Mouse (Mus musculus) neural tube, embryonic 12.5 days (tissue): ENCODE data around the gene Pde6h. TPM values are rescaled to one million over a fixed set of nuclear protein-coding genes. Genes with fewer than 3 reads are reported as not detected.

ENCODE experiments used
- ATAC-seq: fragments of 200-750 bp; cut with Nextera tagmentation; 2 replicates; pipeline ENCODE4 v1.8.0; 2017; ENCODE audit warnings: low read depth, mild to moderate bottlenecking, moderate TSS enrichment, moderate library complexity; ENCODE audit not compliant: low FRiP score
- H3K27ac ChIP-seq: fragments of 300-500 bp; sonication (generic); 2 replicates; pipeline ENCODE4 v1.5.1; 2016
- H3K27me3 ChIP-seq: fragments of 300-500 bp; sonication (generic); replicated peaks from 2 replicates; pipeline ENCODE4 v1.6.1; 2016; ENCODE audit warnings: mild to moderate bottlenecking
- H3K36me3 ChIP-seq: fragments of 300-500 bp; sonication (generic); 2 replicates; pipeline ENCODE4 v1.6.1; 2016; ENCODE audit warnings: mild to moderate bottlenecking
- H3K4me1 ChIP-seq: fragments of 300-500 bp; sonication (generic); 2 replicates; pipeline ENCODE4 v1.6.1; 2016
- H3K4me2 ChIP-seq: fragments of 300-500 bp; sonication (generic); replicated peaks from 2 replicates; pipeline ENCODE4 v1.6.1; 2016; ENCODE audit warnings: mild to moderate bottlenecking
- H3K4me3 ChIP-seq: fragments of 300-500 bp; sonication (generic); 2 replicates; pipeline ENCODE4 v1.5.1; 2016
- H3K9ac ChIP-seq: fragments of 300-500 bp; sonication (generic); 2 replicates; pipeline ENCODE4 v1.6.1; 2016; ENCODE audit warnings: mild to moderate bottlenecking
- H3K9me3 ChIP-seq: fragments of 300-500 bp; sonication (generic); 2 replicates; pipeline ENCODE4 v1.6.1; 2016; ENCODE audit warnings: mild to moderate bottlenecking
- WGBS: fragments of 180-500 bp; shearing (Covaris S2); methylation state at CpG from one replicate; pipeline ENCODE4 v1.1.7; 2016; 5-methylcytosine and 5-hydroxymethylcytosine counted together
- polyA plus RNA-seq: library from polyadenylated mRNA; unstranded; fragments of >200 nt; fragmentation: Nextera tagmentation; extraction: Ambion mirVana; gene quantifications from 2 replicates; pipeline ENCODE4 v1.2.1, GENCODE M21; 2016

Pde6h gene
- polyA plus RNA-seq, 1 experiment from 2014 or later: not detected

DNA sequence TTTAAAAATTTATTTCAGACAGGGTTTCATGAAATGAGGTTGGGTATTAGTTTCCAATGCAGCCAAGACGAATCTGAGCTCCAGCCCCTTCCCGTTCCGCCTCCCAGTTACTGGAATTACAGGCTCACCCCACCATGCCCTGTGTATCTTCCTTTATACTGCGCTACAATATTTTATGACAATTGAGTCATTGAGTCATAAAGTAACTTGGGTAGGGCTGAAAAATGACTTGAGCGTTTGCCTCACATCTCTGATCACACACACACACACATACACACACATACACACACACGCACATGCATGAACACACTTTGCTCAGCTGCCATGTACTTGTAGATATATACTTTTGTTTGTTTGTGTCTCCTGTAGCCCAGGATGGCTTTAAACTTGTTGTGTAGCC, 9.4 kb upstream of the Pde6h start:
- no peaks in the 10 kb centered on the region for H3K9me3 ChIP-seq
- H3K36me3 ChIP-seq: no peaks in the 10 kb centered on the region
- H3K4me3 ChIP-seq: no peak overlapping the region
- ATAC-seq: no peak
- peaks cover 4% of the 10 kb centered on the region; the same call in 1 of the 2 replicates for H3K4me1 ChIP-seq
- no peak overlapping the region for H3K27ac ChIP-seq
- no peaks in the 10 kb centered on the region; the same call in 1 of the 2 replicates for H3K27me3 ChIP-seq
- no peak overlapping the region for H3K4me2 ChIP-seq
- 91% methylated on average over 6 of the region's 6 CpGs for WGBS
- H3K9ac ChIP-seq: no peak overlapping the region

DNA sequence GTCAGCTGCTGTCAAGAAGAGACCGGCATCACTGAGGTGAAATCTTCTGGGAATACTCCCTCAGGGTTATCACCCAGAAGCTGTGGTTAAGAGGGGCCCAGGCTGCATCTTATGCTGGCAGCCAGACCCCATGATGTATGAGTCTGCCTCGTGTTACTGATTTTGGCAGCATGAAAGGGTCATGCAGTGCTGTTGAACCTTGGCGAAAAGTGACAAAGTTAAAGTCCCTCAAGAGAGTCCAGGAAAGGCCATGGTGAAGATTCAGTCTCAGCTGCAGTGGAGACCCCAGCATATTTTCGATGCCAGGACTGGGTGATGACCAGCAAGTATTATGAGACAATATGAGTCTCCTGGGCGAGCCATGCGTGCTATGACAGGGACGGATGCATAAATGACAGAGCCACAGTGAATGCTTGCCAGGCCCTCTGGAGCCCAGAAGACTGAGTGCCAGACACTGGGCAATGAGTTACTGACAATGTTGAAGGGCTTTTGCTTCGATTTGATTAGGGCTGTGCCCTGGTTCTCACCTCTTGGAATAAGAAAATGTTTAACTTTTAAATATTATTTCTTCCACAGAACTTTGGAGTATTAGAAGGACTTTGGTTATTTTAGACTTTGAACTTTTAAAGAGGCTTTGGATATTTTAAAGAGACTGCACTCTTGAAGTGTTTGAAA, 7.8 kb upstream of the Pde6h start:
- Histone ChIP-seq H3K27me3 (no peaks in the 10 kb centered on the region; the same call in 1 of the 2 replicates), H3K27ac (no peak overlapping the region), H3K36me3 (no peaks in the 10 kb centered on the region), H3K4me3 (no peak overlapping the region), H3K9ac (no peak overlapping the region), H3K4me2 (no peak overlapping the region), H3K9me3 (no peaks in the 10 kb centered on the region), H3K4me1 (peaks cover 4% of the 10 kb centered on the region; the same call in 1 of the 2 replicates)
- 87% methylated on average over 8 of the region's 8 CpGs for WGBS
- ATAC-seq: no peak

- no peaks in the 10 kb centered on the region for H3K27me3 ChIP-seq
- no peak overlapping the region for H3K4me3 ChIP-seq
- ATAC-seq: no peak
- WGBS: 5% methylated on average over 2 of the region's 2 CpGs
- no peaks in the 10 kb centered on the region for H3K9me3 ChIP-seq
- no peaks in the 10 kb centered on the region for H3K36me3 ChIP-seq
- H3K9ac ChIP-seq: no peak overlapping the region
- no peak overlapping the region for H3K27ac ChIP-seq
- H3K4me2 ChIP-seq: no peak overlapping the region
- peaks cover 4% of the 10 kb centered on the region; the same call in 1 of the 2 replicates for H3K4me1 ChIP-seq
These were observed 5.7 kb upstream of the Pde6h start for GRCm38 (mm10) chr6:136917885-136918284.

DNA sequence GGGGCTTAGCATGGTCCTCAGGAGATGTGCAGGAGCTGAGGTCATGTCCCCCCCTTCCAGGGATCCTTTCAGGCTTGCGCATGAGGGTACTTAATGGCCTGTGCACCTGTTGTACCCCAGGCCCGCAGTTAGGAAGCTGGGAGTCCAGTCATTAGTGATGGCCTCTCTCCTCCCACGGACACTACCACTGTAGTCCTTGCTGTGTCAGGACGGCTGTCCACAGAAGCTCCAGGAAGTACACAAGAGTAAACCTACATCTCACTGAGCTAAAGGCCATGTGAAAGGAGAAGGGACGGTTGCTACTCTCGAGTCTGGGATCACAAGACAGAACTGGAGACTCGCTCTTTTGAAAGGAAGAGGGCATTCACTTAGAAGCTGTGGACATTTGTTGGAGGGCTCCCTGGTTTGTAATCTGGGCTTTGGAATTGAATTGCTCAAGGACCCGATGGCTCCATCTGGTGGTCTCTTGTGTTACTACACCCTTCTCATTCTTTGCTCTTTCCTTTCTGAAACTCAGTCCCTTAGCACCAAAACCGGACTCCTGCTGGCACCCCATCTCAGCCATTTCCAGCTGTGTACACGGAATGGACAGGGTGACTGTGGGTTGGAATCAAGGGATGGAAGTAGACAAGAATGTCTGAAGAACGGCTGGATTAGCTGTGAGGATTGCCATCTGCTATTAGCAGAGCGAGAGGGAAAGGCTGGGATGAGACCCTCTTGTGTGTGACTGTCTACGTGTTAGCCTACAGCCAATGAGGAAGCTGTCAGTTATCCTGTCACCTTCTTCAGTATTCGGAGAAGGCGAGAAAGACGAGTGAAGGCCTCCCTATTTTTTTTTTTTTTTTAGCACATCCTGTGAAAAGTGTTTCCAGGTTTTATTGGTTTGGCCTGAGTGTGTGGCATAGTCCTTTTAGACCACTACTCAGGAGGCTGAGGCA, 3.0 kb upstream of the Pde6h start:
- Histone ChIP-seq H3K4me1 (no peaks in the 10 kb centered on the region), H3K4me2 (no peak overlapping the region), H3K9me3 (no peaks in the 10 kb centered on the region), H3K9ac (no peak overlapping the region), H3K4me3 (no peak overlapping the region), H3K27me3 (no peaks in the 10 kb centered on the region), H3K36me3 (no peaks in the 10 kb centered on the region), H3K27ac (no peak overlapping the region)
- WGBS: 45% methylated on average over 16 of the region's 16 CpGs
- peak; percentile 58 for ATAC-seq

GRCm38 (mm10) chr6:136921601-136922000, 2.0 kb upstream of the Pde6h start:
- H3K4me3 ChIP-seq: no peak overlapping the region
- no peak overlapping the region for H3K9ac ChIP-seq
- no peak for ATAC-seq
- H3K36me3 ChIP-seq: no peaks in the 10 kb centered on the region
- H3K9me3 ChIP-seq: no peaks in the 10 kb centered on the region
- no peaks in the 10 kb centered on the region for H3K4me1 ChIP-seq
- H3K27me3 ChIP-seq: no peaks in the 10 kb centered on the region
- H3K4me2 ChIP-seq: no peak overlapping the region
- 72% methylated on average over 7 of the region's 7 CpGs for WGBS
- H3K27ac ChIP-seq: no peak overlapping the region

- H3K36me3 ChIP-seq: no peaks in the 10 kb centered on the region
- H3K27ac ChIP-seq: no peak within 1 kb of the TSS
- no peak for ATAC-seq
- no peak within 1 kb of the TSS for H3K4me2 ChIP-seq
- no peaks in the 10 kb centered on the region for H3K4me1 ChIP-seq
- H3K4me3 ChIP-seq: no peak within 1 kb of the TSS
- WGBS: 83% methylated on average over 5 of the region's 5 CpGs
- no peaks in the 10 kb centered on the region for H3K27me3 ChIP-seq
- H3K9me3 ChIP-seq: no peaks in the 10 kb centered on the region
- H3K9ac ChIP-seq: no peak within 1 kb of the TSS
These were observed 1.6 kb upstream of the Pde6h start, which contains the start of gene Erp27 for GRCm38 (mm10) chr6:136922080-136922479. Gene Erp27, minus strand, starts transcription at chr6:136922180.

GRCm38 (mm10) chr6:136922871-136923270, 761 bp upstream of the Pde6h start:
- no peaks in the 10 kb centered on the region for H3K4me1 ChIP-seq
- H3K36me3 ChIP-seq: no peaks in the 10 kb centered on the region
- no peak overlapping the region for H3K4me2 ChIP-seq
- ATAC-seq: no peak
- H3K4me3 ChIP-seq: no peak overlapping the region
- H3K9me3 ChIP-seq: no peaks in the 10 kb centered on the region
- no peak overlapping the region for H3K9ac ChIP-seq
- H3K27me3 ChIP-seq: no peaks in the 10 kb centered on the region
- H3K27ac ChIP-seq: no peak overlapping the region
- 84% methylated on average over 7 of the region's 7 CpGs for WGBS

GRCm38 (mm10) chr6:136925049-136925448, 1.4 kb downstream of the Pde6h start:
- Histone ChIP-seq H3K27ac (no peak overlapping the region), H3K9me3 (no peaks in the 10 kb centered on the region), H3K27me3 (no peaks in the 10 kb centered on the region), H3K4me2 (no peak overlapping the region), H3K4me3 (no peak overlapping the region), H3K36me3 (no peaks in the 10 kb centered on the region), H3K4me1 (no peaks in the 10 kb centered on the region), H3K9ac (no peak overlapping the region)
- ATAC-seq: no peak
- 74% methylated on average over 8 of the region's 8 CpGs for WGBS

GRCm38 (mm10) chr6:136927626-136928025, 4.0 kb downstream of the Pde6h start:
- no peak overlapping the region for H3K4me2 ChIP-seq
- WGBS: 85% methylated on average over 1 of the region's 1 CpGs
- H3K9me3 ChIP-seq: no peaks in the 10 kb centered on the region
- H3K9ac ChIP-seq: no peak overlapping the region
- no peaks in the 10 kb centered on the region for H3K4me1 ChIP-seq
- H3K36me3 ChIP-seq: no peaks in the 10 kb centered on the region
- no peak overlapping the region for H3K27ac ChIP-seq
- ATAC-seq: no peak
- H3K4me3 ChIP-seq: no peak overlapping the region
- no peaks in the 10 kb centered on the region for H3K27me3 ChIP-seq

GRCm38 (mm10) chr6:136930677-136931076, 7.0 kb downstream of the Pde6h start:
- Histone ChIP-seq H3K27ac (no peak overlapping the region), H3K36me3 (no peaks in the 10 kb centered on the region), H3K4me1 (no peaks in the 10 kb centered on the region), H3K9me3 (no peaks in the 10 kb centered on the region), H3K4me2 (0 out of 2 replicates have a peak overlapping the region, but pooled peaks have one; percentile 2), H3K27me3 (no peaks in the 10 kb centered on the region), H3K4me3 (no peak overlapping the region), H3K9ac (no peak overlapping the region)
- WGBS: 62% methylated on average over 12 of the region's 12 CpGs
- ATAC-seq: peak; percentile 17; the same call in 1 of the 2 replicates

- H3K9me3 ChIP-seq: no peaks in the 10 kb centered on the region
- 90% methylated on average over 13 of the region's 13 CpGs for WGBS
- H3K4me2 ChIP-seq: no peak overlapping the region
- H3K9ac ChIP-seq: no peak overlapping the region
- ATAC-seq: no peak
- H3K36me3 ChIP-seq: no peaks in the 10 kb centered on the region
- no peaks in the 10 kb centered on the region for H3K4me1 ChIP-seq
- no peak overlapping the region for H3K27ac ChIP-seq
- H3K4me3 ChIP-seq: no peak overlapping the region
- H3K27me3 ChIP-seq: no peaks in the 10 kb centered on the region
These were observed 7.6 kb downstream of the Pde6h start for GRCm38 (mm10) chr6:136931246-136931645.

DNA sequence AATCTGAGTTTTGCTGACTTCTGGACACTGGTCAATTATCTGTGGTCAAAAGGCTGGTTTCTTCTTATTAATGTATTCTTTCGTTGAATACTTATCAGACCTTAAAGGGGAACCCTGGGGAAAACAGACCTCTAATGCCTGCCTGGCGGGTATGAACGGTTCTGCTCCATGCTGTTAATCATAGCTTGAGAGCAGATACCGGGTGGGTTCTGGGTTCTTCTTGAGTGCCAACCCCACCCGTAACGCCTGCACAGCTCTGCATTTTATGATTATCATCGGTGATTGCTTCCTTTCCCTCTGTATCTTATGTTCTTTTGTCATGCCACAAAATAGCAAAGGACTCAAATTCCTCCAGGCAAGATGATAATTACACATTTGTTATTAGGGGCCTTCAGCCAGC, 10.4 kb downstream of the Pde6h start:
- H3K4me2 ChIP-seq: no peak overlapping the region
- no peak overlapping the region for H3K27ac ChIP-seq
- H3K27me3 ChIP-seq: no peaks in the 10 kb centered on the region
- no peaks in the 10 kb centered on the region for H3K4me1 ChIP-seq
- no peaks in the 10 kb centered on the region for H3K9me3 ChIP-seq
- 78% methylated on average over 7 of the region's 7 CpGs for WGBS
- no peak overlapping the region for H3K9ac ChIP-seq
- no peaks in the 10 kb centered on the region for H3K36me3 ChIP-seq
- no peak for ATAC-seq
- H3K4me3 ChIP-seq: no peak overlapping the region
